Mouse (Mus musculus) MN1 (cell line): ENCODE measurements around the gene Tnnt2.

Source experiments
- DNase-seq: peaks from one replicate; pipeline ENCODE4 v3.0.0-alpha.2; 2016; ENCODE audit warnings: low spot score

Gene Tnnt2

GRCm38 (mm10) chr1:135899991-135900515, 63.9 kb downstream of the Tnnt2 start:
- no peak for DNase-seq
